ENCODE assay signal across 8 mouse cellular contexts in genomic region chr16:74411481-74412251, GRCm38 (mm10). TPM values are rescaled to one million over a fixed set of nuclear protein-coding genes. Genes with fewer than 3 reads are reported as not detected.
DNase-seq lines count a peak whose midpoint lies in the region; ATAC-seq lines count a peak whose summit lies in the region.

Gene Robo2 (minus strand): TSS chr16:74411825.

- peak within 1 kb of the TSS; percentile 94 for H3K4me2 ChIP-seq in intestine, embryonic 14.5 days (ENCODE audit: low read length)

- H3K27me3 ChIP-seq in intestine, embryonic 14.5 days (replicated peaks; ENCODE audit: control insufficient read depth, insufficient read depth, low read length), result no peaks in the 10 kb centered on the region

- H3K9me3 ChIP-seq in intestine, embryonic 14.5 days (ENCODE audit: control insufficient read depth, low read length), result no peaks in the 10 kb centered on the region

- H3K9ac ChIP-seq in intestine, embryonic 14.5 days (ENCODE audit: low read length), result peak within 1 kb of the TSS; percentile 54

- no peaks in the 10 kb centered on the region for H3K36me3 ChIP-seq in intestine, embryonic 14.5 days (ENCODE audit: control insufficient read depth, insufficient read depth, low read length)

- WGBS in intestine, embryonic 14.5 days, result 1% methylated on average over 36 of the region's 43 CpGs

- peaks cover 4% of the 10 kb centered on the region for H3K4me1 ChIP-seq in intestine, embryonic 14.5 days (replicated peaks; ENCODE audit: control insufficient read depth, insufficient read depth, low read length)

- peak; percentile 85 for ATAC-seq in intestine, embryonic 14.5 days (replicated peaks; ENCODE audit: low FRiP score, low TSS enrichment, low read depth)
- no peak for ATAC-seq in activated CD4-positive, CD25-positive, alpha-beta regulatory T cell, adult 4 months

- peak; percentile 33 for DNase-seq in adrenal gland, postnatal 25 days
- peak; percentile 83 for DNase-seq in embryo, embryonic 11 days
- DNase-seq in gastrocnemius, postnatal 36 days, result peak; percentile 26 to 32
- peak; percentile 85 for DNase-seq in intestine, embryonic 14.5 days (ENCODE audit: low spot score)
- DNase-seq in left cerebral cortex, adult 9 months (ENCODE audit: low spot score in 2 of 2), result peak; percentile 55 to 59
- DNase-seq in lung, postnatal 36 days, result peak; percentile 44
- DNase-seq in right cerebral cortex, adult 2 months (ENCODE audit: low spot score in 2 of 2), result peak; percentile 75 to 76

- H3K27ac ChIP-seq in intestine, embryonic 14.5 days (ENCODE audit: low read depth), result peak within 1 kb of the TSS; percentile 71

- H3K4me3 ChIP-seq in intestine, embryonic 14.5 days (ENCODE audit: low read depth, low read length), result peak within 1 kb of the TSS; percentile 72

- intact Hi-C loops in gastrocnemius, postnatal 36 days (cut with DNase I), result no loop called here

RNA-seq across cellular contexts. Expression of gene Robo2, which starts in this region (rescaled TPM):
- total RNA-seq in adrenal gland, postnatal 25 days (2021), result 4.3 and 7.1 TPM in 2 replicates
- under 1 TPM; 0.35 to 0.43 TPM for total RNA-seq in gastrocnemius, postnatal 36 days (2021)
- polyA plus RNA-seq in intestine, embryonic 14.5 days (2014; fragmentation: Nextera tagmentation; extraction: Ambion mirVana), result 35.7 and 41.7 TPM in 2 replicates
- under 1 TPM; 0.15 to 0.86 TPM for polyA plus RNA-seq in activated CD4-positive, CD25-positive, alpha-beta regulatory T cell, adult 4 months (2017; shearing (Covaris generic))

Comparison
In these comparisons a context has a peak if more than half of its experiments do, and no peak if none do; other contexts are left out.
1. RNA of gene Robo2 (polyA plus RNA-seq): 35.7 to 41.7 TPM in intestine, embryonic 14.5 days; 0.15 to 0.86 TPM in activated CD4-positive, CD25-positive, alpha-beta regulatory T cell, adult 4 months; every median in the first group is over 10 times any median in the second.
2. Peak in DNase-seq in gastrocnemius, postnatal 36 days; RNA of the gene not detected or under 1 TPM.
3. DNase-seq: peak in every context shown above with its lines; median percentile 85 in intestine, embryonic 14.5 days; 83 in embryo, embryonic 11 days; 76 in right cerebral cortex, adult 2 months; 57 in left cerebral cortex, adult 9 months; 44 in lung, postnatal 36 days; 33 in adrenal gland, postnatal 25 days; 29 in gastrocnemius, postnatal 36 days.